Mouse (Mus musculus): Measurements from ENCODE around the gene D17Wsu92e.

Gene D17Wsu92e

DNA sequence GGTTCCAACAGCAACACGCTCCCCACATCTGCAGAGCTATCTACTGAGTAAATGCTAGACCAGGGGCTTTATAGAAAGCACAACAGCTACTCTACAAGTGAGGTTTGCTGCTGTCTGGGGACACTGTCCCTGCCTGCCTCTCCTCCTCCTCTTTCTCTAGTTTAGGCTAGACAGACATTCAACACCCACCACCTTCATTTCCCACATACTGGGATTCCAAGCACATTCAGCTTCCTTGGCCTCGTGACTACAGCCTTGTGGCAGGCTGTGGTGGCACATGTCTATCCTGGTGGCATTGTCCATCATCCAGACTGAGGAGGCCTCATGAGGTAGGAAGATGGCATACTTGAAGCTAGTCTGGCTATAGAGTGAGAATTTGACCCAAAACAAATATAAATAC lies 29.5 kb downstream of the D17Wsu92e start:
- DNase-seq (ENCODE audit: low read depth, low spot score) = no peak

DNA sequence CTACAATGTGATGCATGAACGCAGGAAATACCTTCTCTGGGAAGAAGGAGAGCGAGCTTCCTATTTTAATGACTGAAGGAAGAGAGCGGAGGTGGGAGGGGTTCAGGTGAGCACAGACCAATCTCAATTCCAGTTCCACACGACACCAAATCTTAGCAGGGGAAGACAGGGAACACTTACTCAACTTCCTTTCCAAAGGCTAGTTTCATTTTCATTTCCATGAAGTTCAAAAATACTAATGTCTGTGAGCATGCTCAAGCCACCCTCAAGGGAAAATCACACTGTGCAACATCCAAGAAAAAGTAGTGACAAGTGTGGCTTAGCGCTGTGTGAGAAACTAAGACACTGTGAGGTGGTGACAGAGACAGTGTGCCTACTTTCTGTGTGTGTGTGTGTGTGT lies 30.4 kb downstream of the D17Wsu92e start:
- no peak for DNase-seq (ENCODE audit: low read depth, low spot score)

DNA sequence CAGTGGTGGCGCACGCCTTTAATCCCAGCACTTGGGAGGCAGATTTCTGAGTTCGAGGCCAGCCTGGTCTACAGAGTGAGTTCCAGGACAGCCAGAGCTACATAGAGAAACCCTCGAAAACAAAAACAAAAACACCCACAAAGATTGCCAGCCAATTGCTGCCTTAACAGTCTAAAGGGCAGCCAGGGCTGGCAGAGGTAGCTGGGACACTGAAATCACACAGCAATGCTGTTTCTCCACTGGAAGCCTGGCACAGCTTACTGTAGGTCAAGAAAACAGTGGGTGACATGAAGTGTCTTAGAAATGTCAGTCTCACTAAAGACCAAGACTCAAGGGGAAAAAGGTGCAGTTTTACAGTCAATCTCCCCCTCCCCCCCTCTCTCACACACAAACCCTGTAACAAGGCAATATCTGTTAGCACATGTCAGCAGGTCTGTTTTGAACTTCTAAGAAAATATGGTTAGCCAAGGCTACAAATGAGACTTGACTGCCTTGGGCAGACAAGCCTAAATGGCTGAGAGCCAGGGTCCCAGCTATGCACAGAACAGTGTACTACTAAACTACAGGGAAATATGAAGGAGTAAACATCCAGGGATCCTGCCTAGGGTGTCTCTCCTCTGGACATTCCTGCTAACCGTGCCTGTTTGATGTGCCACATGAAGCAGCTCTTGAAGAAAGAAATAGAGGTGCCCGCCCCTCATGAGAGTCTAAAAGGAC lies 31.8 kb downstream of the D17Wsu92e start:
- no peak for DNase-seq (ENCODE audit: low read depth, low spot score)

- peak; percentile 70 for DNase-seq (ENCODE audit: low read depth, low spot score)
Observed at GRCm38 (mm10) chr17:27783567-27783966, 36.9 kb downstream of the D17Wsu92e start.

DNA sequence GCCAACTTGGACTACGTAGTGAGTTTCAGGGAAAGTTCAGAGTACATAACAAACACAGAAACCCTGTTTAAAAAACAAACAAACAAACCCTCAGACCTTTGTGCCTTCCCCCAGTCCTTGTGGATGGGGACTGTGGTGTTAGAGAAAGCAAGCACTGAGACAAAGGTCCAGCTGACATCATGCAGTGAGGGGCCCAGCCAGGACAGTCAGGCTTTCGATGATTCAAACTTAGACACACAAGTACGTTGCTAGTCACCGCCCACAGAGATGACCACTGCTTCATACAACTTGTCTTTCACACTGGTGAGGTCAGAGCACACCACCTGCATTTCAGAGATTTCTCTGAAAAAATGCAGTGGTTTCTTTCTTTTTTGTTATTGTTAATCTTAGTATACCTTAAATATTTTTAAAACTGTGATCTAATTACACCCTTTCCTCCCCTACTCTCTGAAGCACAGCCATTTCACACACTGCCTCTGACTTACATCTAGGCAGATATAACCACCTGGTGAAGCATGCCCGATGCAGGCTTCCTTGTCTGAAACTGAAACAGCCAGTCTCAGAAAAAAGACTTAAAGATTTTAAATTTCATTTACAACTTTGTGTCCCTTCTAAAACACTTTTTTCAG lies 39.3 kb downstream of the D17Wsu92e start:
- no peak for DNase-seq (ENCODE audit: low read depth, low spot score)

- DNase-seq (ENCODE audit: low read depth, low spot score) = no peak
Observed at GRCm38 (mm10) chr17:27779755-27780154, 40.7 kb downstream of the D17Wsu92e start.

- no peak for DNase-seq (ENCODE audit: low read depth, low spot score)
Observed at GRCm38 (mm10) chr17:27778671-27779355, 41.6 kb downstream of the D17Wsu92e start.

- no peak for DNase-seq (ENCODE audit: low read depth, low spot score)
Observed at GRCm38 (mm10) chr17:27777823-27778222, 42.6 kb downstream of the D17Wsu92e start.

DNA sequence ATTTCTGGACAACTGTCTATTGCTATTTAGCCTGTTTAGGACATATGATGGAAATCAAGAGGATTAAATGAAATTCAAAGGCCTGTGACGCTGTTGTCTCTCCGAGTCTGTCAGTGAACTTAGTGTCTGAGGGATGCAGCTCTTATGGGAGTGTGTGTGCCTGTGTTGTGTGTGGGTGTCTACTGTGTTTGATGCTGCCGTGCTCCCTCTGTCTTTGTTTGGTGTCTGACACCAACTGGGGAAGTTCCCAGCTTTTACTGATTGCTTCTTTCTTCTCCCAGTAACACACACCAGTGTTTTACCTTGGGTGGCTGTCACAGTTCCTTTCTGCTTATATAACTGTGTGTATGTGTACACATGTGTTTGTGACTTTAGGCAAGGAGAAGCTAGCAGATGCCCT lies 46.2 kb downstream of the D17Wsu92e start:
- DNase-seq (ENCODE audit: low read depth, low spot score) = no peak

GRCm38 (mm10) chr17:27771616-27772015 lies 48.8 kb downstream of the D17Wsu92e start:
- no peak for DNase-seq (ENCODE audit: low read depth, low spot score)

- peak; percentile 65 for DNase-seq (ENCODE audit: low read depth, low spot score)
Observed at GRCm38 (mm10) chr17:27768817-27769542, 51.5 kb downstream of the D17Wsu92e start.

DNA sequence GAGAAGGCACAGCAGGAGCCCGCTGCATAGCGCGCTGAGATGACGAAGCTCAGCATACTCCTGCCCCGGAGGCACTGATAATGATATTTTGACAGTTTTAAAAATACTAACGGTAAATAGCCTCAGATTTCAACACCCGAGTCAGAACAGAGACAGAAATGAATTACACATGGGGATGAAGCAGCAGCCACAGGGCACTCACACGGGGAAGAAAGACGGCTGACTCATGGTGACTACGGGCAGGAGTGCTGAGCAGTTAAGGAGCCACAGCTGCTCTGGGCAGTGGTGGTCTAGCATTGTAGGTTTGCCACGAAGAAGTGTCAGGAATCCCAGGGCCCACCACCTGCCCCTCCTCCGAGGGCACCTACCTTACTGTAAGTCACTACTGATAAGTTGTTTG lies 52.9 kb downstream of the D17Wsu92e start:
- no peak for DNase-seq (ENCODE audit: low read depth, low spot score)

DNA sequence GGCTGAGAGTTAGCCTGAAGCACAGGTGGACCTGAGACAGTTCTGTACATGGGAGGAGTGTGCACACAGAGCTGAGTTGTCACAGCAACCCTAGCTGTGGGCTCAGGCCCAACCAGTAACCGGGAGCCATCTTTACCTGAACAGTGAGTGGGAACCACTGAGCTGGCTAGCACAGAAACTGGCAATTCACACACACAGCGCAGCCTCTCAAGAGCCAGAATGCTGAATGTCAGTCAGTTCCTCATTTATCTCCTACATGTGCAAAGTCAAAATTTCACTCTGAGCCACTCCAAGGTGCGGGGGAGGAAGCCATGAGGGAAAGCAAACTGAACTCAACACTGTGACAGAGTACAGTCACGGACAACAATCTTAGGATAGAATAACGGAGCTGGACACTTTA lies 53.3 kb downstream of the D17Wsu92e start:
- DNase-seq (ENCODE audit: low read depth, low spot score) = no peak

- no peak for DNase-seq (ENCODE audit: low read depth, low spot score)
Observed at GRCm38 (mm10) chr17:27765066-27765465, 55.4 kb downstream of the D17Wsu92e start.

- DNase-seq (ENCODE audit: low read depth, low spot score) = no peak
Observed at GRCm38 (mm10) chr17:27764453-27764852, 56.0 kb downstream of the D17Wsu92e start.

DNA sequence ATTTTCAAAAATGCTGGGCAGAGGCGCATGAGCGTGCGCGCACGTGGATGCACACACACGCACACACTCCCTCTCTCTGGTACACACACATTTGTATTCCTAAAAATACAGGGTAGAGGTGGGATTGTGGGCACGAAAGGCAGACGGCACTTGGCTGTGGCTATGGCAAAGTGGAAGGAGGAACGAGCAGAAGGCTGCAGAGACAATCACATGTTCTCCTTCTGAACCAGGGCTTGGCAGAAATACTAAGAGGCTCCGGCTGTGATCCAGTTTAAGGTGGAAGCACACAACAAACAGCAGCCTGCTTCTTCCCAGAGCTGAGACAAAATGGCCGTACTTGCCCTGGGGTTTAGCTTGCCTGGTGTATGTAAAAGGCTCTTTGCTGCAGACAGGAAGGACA lies 57.6 kb downstream of the D17Wsu92e start:
- no peak for DNase-seq (ENCODE audit: low read depth, low spot score)

DNA sequence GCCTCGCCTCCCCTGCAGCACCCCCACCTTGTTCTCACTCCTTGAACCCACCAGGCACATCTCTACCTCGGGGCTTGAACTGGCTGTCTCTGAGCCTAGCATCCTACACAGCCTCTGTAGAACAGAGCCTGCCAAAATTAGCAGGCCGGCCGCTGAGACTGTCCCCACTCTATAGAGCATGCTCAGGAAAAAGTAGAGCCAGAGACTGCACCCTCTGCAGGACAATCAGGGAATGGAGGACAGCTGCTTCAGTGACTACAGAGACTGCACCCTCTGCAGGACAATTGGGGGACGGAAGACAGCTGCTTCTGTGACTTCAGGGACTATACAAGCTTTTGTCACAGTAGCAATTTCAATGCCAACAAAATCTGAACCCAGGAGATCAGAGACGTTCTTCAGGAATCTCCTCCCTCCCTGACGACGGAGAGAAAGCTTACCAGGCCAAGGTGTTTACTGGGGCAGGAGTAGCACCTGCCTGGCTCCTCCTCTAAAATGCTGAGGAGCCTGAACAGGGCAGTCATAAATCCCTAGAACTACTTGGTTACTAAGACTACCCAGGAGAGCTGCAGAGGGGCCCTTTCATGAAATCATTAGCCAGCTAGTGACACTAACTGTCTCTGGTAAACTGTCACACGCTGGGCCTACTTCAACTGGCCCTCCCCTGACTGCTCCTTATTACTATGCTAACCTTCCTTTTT lies 58.7 kb downstream of the D17Wsu92e start:
- peak; percentile 50 for DNase-seq (ENCODE audit: low read depth, low spot score)

DNA sequence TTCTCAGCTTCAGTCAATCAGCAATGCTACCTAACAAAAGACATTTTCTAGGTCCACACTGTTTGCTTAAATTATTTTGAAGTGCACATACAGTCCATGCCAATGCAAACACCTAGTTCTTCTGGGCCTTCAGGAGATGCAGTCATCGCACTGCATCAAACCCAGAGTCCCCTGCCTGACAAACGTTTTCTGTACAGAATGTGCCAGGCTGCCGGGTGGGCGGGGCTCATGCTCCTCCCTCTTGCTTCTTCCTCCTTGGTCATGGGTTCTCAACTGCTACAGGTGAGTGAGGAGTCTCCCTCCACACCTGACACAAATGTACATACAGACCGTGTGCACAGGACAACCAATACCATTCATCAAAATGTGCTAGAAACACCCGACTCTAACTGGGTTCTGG lies 60.3 kb downstream of the D17Wsu92e start:
- DNase-seq (ENCODE audit: low read depth, low spot score) = no peak

DNA sequence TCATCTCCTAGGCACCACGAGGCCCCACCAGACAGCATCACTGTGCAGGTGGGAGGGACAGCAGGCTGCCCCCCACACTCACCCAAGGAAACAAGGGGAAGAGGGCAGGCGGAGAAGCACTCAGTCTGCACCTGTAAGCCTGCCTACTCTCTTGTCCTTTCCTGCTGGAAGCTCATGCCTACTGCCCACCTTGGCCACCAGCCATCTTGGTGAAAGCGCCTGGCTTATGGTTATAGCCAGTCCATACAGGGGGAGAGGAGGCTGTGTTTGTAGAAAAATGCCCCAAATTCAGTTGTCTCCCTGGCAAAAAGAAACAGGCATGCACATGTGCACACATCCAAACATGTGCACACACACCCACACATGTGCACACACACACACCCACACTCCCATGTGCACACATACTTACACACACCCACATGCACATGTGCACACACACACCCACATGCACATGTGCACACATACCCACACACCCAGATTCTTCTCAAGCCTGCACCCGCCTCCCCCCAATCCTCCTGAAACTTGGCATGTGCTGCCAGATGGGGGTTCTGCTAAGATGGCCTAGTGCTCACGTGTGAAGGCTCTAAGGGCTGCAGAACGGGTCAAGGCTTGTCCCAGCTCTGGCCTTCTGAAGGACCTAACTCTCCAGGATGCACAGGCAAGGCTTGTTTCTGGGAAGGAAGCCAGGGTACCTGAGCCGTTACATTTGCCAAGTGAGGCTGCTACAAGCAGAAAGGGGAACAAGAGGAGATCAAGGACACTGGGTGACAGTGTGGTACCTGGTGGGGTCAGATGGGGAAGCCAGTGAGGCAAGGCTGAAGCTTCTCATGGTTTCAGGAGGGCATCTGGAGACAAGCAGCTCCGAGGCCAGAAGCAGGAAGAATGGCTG lies 68.9 kb downstream of the D17Wsu92e start:
- DNase-seq (ENCODE audit: low read depth, low spot score) = no peak

DNA sequence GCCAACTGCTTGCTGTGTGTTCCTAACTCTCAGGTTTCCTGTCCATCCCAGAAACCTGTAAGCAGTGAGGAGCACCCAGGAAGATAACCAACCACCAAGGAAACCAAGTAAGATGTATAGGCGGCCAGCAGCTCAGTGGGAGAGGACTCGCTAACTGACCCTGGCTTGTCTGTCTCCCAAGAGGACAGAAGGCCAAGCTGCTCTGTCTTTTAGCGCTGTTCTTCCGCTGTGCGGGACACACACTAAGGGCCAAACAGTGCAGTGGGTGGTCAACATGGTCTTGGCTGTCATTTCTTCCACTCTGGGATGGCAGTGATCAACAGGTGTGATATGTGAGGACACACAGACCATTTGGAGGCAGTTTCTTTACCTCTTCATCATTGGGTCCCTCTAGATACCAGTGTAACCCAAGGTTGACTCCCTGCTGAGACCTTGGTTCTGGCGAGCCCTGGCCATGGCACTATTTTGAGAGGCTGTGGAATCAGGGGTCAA lies 70.0 kb downstream of the D17Wsu92e start:
- DNase-seq (ENCODE audit: low read depth, low spot score) = no peak

All from WW6 (cell line).